Mouse (Mus musculus): ENCODE measurements around the gene Rap1a. TPM values are rescaled to one million over a fixed set of nuclear protein-coding genes. Genes with fewer than 3 reads are reported as not detected.

Rap1a gene
- polyA plus RNA-seq, 1 experiment: 25.4 TPM

- TF ChIP-seq GATA1 (IDR thresholded peaks at IDR 0.05; ENCODE audit: low read length): no peak
Measured at GRCm38 (mm10) chr3:105789776-105790175, 11.4 kb downstream of the Rap1a start.

- no peak for TF ChIP-seq GATA1 (IDR thresholded peaks at IDR 0.05; ENCODE audit: low read length)
Measured at GRCm38 (mm10) chr3:105787328-105787727, 13.8 kb downstream of the Rap1a start.

DNA sequence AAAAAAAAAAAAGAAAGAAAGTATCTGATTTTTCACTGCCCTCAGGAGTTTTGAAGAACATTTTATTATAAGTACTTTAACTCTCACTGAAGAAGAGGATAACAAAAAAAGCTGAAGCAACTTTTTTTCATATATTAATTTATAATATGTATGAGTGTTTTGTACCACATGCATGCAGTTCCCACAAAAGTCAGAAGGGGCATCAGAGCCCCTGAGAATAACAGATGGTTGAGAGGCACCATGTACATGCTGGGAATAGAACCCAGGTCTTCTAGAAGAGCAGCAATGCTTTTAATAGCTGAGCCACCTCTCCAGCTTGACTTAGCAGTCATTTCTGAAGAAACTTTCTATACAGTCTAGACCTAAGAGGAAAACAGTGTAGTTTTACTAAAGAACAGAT is 15.3 kb downstream of the Rap1a start:
- TF ChIP-seq GATA1 (IDR thresholded peaks at IDR 0.05; ENCODE audit: low read length): no peak

DNA sequence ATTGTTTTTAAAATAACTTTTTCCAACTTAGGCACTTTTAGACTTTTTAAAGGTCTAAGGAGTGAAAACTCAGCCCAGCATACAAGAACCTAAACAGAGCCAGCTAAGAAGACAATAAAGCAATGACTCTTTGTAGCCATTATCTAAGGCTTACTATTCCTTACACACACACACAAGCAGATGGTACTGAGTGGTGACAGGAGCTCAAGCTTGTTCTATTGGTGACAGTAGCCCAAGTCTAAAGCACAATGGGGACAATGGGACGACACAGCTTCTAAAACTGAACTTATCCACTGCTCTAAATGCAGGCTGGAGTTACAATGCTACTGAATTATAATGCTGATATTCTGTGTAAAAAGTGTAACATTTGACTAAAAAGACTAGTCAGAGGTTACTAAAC is 17.3 kb downstream of the Rap1a start:
- TF ChIP-seq GATA1 (IDR thresholded peaks at IDR 0.05; ENCODE audit: low read length): no peak

- no peak for TF ChIP-seq GATA1 (IDR thresholded peaks at IDR 0.05; ENCODE audit: low read length)
Measured at GRCm38 (mm10) chr3:105782406-105782805, 18.7 kb downstream of the Rap1a start.

DNA sequence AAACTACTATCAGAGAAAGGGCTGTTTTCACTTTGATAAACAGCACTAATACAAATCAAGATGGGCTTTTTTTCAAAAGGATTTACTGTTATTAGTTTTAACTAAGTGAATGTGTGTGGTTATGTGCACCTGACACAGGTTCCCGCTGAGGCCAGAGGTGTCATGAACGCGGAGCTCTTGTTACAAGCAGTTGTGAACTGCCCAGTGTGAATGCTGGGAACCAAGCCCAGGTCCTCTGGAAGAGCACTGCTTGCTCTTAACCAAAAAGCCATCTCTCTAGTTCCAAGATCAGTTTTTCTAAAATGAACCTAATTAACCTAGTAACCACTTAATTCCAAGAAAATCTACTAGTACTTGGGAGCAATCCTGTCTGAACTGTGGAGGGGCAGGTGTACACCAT is 23.1 kb downstream of the Rap1a start:
- TF ChIP-seq GATA1 (IDR thresholded peaks at IDR 0.05; ENCODE audit: low read length): no peak

- TF ChIP-seq GATA1 (IDR thresholded peaks at IDR 0.05; ENCODE audit: low read length): no peak
Measured at GRCm38 (mm10) chr3:105774496-105774895, 26.6 kb downstream of the Rap1a start.

- TF ChIP-seq GATA1 (IDR thresholded peaks at IDR 0.05; ENCODE audit: low read length): no peak
Measured at GRCm38 (mm10) chr3:105771534-105771933, 29.6 kb downstream of the Rap1a start.

DNA sequence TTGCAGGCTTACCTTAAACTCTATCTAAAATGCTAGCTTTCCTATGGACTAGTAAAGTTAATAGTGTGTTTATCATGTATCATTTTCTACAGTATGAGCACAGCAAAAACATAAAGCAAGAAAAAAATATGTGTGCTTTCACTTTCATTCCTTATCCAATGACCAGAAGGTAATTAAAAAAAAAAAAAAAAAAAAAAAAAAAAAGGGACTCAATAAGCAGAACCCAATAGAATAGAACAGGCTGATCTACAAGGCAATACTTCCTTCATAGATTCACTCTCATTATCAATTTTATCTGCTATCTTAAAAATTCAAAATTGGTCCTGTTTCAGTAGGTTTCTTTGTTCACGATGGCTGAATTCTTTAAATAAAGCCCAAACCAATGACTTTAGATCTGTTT is 30.3 kb downstream of the Rap1a start:
- TF ChIP-seq GATA1 (IDR thresholded peaks at IDR 0.05; ENCODE audit: low read length): no peak

DNA sequence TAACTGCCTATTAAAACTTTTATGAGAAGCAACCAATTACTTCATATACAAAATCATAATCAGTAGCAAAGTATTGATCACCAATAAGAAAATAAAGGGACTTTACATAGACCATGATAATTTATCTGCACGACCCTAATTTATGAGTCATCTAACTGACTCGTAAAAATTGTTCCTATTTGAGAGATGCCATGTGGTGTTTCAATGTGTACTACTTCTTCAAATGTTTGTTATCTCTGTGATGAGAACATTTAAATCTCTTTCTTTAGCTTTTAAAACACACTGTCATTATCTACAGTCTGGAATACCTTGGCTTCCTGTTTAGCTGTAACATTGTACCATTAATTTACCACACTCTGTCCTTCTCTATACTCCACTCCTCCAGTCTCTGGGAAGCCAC is 31.8 kb downstream of the Rap1a start:
- peak; percentile 57 for TF ChIP-seq GATA1 (IDR thresholded peaks at IDR 0.05; ENCODE audit: low read length)

GRCm38 (mm10) chr3:105768529-105768928 is 32.6 kb downstream of the Rap1a start:
- no peak for TF ChIP-seq GATA1 (IDR thresholded peaks at IDR 0.05; ENCODE audit: low read length)

DNA sequence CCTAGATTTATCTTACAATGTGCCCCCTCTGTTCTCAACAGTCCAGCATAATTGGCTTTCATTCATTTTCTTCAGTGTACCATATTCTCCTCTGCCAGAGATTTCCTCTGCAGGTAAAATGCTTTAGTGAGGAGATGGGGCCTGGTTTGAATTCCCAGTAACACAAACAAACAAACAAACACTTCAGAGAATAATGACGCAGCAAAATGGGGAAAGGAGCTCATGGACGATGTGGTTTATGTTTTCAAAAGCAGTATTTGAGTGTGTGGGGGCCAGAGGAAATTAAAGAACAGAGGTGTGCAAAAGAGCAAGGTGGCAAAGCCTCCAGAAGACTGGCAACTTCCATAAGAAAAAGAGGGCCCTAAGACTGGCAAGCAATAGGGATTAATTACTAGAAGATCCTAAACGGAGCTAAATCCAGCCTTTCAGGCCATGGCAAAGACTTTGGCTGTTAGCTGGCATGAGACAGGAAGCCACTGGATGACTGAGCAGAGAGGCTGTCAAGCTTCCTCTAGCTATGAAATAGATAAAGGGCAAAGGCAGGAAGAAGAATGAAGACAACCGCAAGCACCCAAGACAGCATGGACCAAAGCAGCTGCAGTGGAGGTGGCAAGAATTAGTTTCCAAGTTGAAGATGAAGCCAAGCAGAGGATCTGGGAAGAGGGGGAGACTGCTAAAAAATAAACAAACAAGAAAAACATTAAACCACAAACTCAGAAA is 37.8 kb downstream of the Rap1a start:
- TF ChIP-seq GATA1 (IDR thresholded peaks at IDR 0.05; ENCODE audit: low read length): no peak

- TF ChIP-seq GATA1 (IDR thresholded peaks at IDR 0.05; ENCODE audit: low read length): no peak
Measured at GRCm38 (mm10) chr3:105760063-105760462, 41.1 kb downstream of the Rap1a start.

- no peak for TF ChIP-seq GATA1 (IDR thresholded peaks at IDR 0.05; ENCODE audit: low read length)
Measured at GRCm38 (mm10) chr3:105758658-105759057, 42.5 kb downstream of the Rap1a start.

GRCm38 (mm10) chr3:105758098-105758497 is 43.0 kb downstream of the Rap1a start:
- no peak for TF ChIP-seq GATA1 (IDR thresholded peaks at IDR 0.05; ENCODE audit: low read length)

GRCm38 (mm10) chr3:105757323-105758083 is 43.6 kb downstream of the Rap1a start:
- no peak for TF ChIP-seq GATA1 (IDR thresholded peaks at IDR 0.05; ENCODE audit: low read length)

- no peak for TF ChIP-seq GATA1 (IDR thresholded peaks at IDR 0.05; ENCODE audit: low read length)
Measured at GRCm38 (mm10) chr3:105756505-105756904, 44.6 kb downstream of the Rap1a start.

All from G1E-ER4 (cell line).